In the genomic region with DNA sequence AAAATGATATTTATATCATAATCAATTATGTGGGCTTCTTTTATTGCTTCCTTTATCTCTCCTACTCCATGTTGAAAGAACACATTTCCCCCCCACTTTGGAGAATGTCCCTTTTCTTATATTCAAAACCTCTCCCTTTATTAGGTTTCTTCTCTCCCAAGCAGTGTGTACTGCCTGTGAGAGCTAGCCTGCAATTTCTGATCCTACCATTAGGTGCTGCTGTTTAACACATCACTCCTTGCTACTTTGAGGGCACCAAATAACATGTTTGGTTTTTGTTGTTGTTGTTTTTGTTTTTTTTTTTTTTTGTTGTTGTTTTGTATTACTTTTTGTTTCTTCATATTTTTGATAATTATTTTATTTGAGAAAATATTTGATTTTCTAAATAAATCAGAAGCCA, we compare ENCODE assay signal across 9 mouse cellular contexts.
DNase-seq lines count a peak whose midpoint lies in the region; ATAC-seq and TF ChIP-seq lines count a peak whose summit lies in the region.
"Had no signal": no experiment of that assay in that cellular context is flagged by ENCODE, and none has a peak within 500 bp of the region (broad histone marks: within the 10 kb centered on the region; RNA-seq: fewer than 3 reads in every experiment).

No protein-coding gene starts in this region.

- no peak overlapping the region for H3K27ac ChIP-seq in heart, postnatal 0 days (ENCODE audit: low read depth)

- no peaks in the 10 kb centered on the region for H3K27me3 ChIP-seq in heart, postnatal 0 days (ENCODE audit: control insufficient read depth, insufficient read depth, low read length)

- H3K9me3 ChIP-seq in heart, postnatal 0 days (replicated peaks; ENCODE audit: control insufficient read depth, low read length), result peaks cover 6% of the 10 kb centered on the region

- ATAC-seq in heart, postnatal 0 days (ENCODE audit: insufficient read depth, low read depth), result no peak
- ATAC-seq in cerebellum, adult (ENCODE audit: insufficient number of reproducible peaks, low FRiP score, low TSS enrichment), result no peak

- H3K36me3 ChIP-seq in heart, postnatal 0 days (replicated peaks; ENCODE audit: control insufficient read depth, insufficient read depth, low read length), result no peaks in the 10 kb centered on the region

- no peaks in the 10 kb centered on the region for H3K4me1 ChIP-seq in heart, postnatal 0 days (ENCODE audit: control insufficient read depth, insufficient read depth)

- H3K4me3 ChIP-seq in heart, postnatal 0 days (ENCODE audit: low read depth, low read length), result no peak overlapping the region

- no peak overlapping the region for H3K9ac ChIP-seq in heart, postnatal 0 days (replicated peaks; ENCODE audit: low read depth, low read length)

- TF ChIP-seq CTCF in heart, postnatal 0 days (IDR thresholded peaks at IDR 0.05; ENCODE audit: low read depth), result peak; percentile 60

- TF ChIP-seq EP300 in heart, postnatal 0 days (IDR thresholded peaks at IDR 0.05; ENCODE audit: low read depth), result no peak

- H3K4me2 ChIP-seq in heart, postnatal 0 days (ENCODE audit: low read depth, low read length), result no peak overlapping the region

- DNase-seq in heart, postnatal 0 days (ENCODE audit: low spot score), result no peak
- DNase-seq in heart, adult 9 months (ENCODE audit: low spot score in 2 of 2), result no peak
- DNase-seq in lung, postnatal 10 days, result peak; percentile 18
- DNase-seq in lung, adult 18-20 months, result no peak
- DNase-seq in brain, adult 2 months (ENCODE audit: low read depth, low spot score), result peak; percentile 63
- DNase-seq in mesoderm, embryonic 11.5 days (ENCODE audit: low read depth, low spot score), result peak; percentile 35
- no peak for DNase-seq in adrenal gland, postnatal 25 days
- DNase-seq: adrenal gland, postnatal 14 days had no signal

Comparison
In these comparisons a context has a peak if more than half of its experiments do, and no peak if none do; other contexts are left out.
1. DNase-seq: peak in lung, postnatal 10 days (single experiment), brain, adult 2 months (single experiment) and mesoderm, embryonic 11.5 days (single experiment); none in heart, postnatal 0 days (single experiment), heart, adult 9 months (0 of 2), lung, adult 18-20 months (0 of 2) and adrenal gland, postnatal 25 days (single experiment).